Mouse (Mus musculus) thymus, postnatal 14 days (tissue): Measurements from ENCODE around the gene Hjurp.

Source experiments
- DNase-seq: peaks from one replicate; pipeline ENCODE4 v3.0.0; 2021

Gene Hjurp

DNA sequence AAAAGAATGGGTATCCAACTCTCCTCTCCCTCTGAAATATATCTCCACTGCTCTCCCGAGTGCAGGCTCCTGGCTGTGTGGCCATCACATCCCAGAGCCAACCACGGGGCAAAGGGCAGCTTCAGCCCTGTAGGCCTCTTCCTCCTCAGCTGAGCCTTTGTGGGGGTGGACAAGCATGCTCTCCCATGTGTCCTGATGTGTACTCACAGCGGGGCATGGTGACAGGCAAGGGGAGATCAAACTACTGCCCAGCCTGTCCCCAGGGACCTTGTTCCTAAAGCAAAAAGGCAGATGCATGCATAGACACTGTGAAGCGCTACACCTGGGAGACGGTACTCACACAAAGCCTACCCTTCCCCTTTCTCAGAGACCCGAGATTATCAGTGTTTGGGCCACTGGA is 17.3 kb downstream of the Hjurp start:
- no peak for DNase-seq

DNA sequence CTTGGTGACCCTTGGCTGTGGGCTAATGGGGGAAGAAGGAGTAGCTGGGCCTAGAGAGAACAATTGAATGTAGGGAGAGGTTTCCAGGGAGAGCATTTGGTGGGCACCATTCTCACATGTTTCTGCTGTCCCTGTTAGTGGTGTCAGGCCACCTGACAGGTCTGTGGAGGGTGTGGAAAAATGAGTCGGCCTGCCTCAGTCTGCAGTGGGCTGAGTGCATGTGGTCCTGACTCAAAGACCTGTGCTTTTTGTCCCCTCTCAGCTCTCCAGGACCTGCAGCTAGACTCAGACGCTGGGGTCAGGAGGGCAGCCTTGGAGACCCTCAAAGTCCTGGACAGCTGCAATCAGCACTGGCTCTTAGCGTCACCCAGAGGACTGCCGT is 17.8 kb downstream of the Hjurp start:
- DNase-seq, result no peak

DNA sequence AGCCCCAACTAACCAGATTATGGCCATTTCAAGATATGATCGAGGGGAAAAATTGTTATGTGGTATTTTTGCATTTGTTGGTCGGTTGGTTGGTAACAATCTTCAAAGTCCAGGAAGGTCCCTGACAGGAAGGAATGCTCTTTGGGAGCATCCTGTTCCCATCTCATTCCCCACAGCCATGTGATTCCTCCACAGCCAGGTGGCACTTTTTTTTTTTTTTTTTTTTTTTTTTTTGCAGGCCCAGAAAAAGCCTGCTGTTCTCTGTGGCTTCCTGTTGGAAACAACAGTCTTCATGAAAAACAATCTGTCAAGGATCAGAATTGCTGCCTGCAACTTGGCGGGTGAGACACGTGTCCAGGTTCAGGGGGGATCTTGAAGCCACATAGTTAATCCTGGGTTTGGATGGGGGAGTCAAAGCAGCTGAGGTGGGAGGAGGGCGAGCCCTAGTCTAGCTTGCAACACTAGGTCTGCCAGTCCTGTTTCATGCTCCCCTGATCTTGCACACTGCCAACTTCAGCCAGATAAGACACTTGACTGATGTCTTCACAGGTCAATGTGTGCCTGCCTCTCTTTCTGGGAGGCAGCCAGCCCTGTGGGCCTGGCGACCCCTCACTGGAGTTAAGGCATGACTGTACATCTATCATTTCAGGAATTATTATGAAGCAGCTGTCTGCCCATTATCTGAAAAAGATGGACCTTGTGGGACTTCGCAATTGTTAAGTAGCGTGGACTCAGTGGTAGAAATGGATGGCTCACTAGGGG is 18.4 kb downstream of the Hjurp start:
- DNase-seq, result no peak

DNA sequence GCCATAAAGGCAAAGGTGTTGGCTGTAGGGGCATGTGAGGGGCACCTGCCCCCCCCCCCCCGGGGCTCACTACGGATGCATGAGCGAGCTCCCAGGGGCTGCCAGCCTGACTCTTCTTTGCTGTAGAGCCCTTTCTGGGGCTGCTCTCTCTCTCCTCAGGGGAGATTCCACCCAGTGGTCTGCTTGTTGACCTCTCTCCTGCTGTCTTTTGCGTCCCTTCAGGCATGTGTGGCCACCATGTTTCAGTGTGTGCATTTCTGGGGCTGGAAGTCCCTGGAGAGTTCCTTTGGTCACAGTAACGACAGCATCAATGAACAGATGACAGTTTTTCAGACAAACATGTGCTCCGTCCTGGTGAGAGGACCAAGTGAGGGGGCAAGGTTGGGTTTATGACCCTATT is 19.1 kb downstream of the Hjurp start:
- no peak for DNase-seq

DNA sequence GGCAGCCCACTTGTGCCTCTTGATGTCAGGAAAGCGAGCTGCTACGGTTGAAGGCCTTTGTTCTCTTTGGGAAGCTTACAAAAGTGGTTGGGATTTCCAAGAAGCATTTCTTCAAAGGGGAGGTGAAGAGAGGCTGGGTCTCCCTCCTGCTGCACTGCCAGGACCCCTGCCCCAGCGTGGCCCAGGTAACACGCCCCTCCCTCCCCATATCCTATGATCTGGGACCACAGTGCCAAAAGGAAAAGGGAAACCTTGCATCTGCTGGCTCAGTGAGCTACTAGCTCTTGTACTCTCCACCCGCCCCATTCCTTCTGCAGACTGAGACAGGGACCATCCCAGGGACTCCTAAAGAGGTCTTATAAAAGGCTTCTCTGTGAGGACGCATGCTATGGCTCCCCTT is 19.8 kb downstream of the Hjurp start:
- no peak for DNase-seq

DNA sequence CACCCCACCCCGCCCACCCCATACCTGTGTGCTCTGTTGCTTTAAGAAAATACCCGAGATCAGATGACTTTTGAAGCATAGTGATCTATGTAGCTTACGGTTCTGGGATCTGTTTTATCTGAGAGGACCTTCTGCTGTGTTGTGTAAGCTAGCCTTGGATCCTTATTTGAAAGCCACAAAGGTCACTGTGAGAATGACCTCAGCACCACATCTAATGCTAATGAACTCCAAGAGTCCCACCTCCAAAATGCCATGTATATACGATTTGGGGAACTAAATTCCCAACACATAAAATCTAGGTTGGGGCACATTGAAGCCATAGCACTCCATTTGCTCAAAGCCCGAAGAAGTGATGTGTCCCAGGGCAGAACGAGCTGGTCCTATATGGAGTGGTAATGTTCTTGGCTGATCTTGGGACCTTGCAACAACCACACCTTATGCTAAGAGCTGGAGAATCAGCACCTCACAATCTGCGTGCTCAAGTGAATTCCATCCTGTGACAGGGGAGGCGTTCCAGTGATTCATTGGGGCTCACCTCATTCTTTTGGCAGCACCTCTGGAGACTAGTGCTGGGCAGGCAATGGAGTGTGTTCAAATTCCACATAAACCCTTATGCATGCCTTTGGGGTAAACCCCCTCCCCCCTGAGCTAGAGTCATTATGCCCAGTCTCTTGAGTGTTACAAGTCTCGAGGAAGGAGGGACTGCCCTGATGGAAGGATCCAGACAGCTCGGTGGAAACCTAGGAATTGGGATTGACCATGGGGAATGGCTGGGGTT is 20.4 kb downstream of the Hjurp start:
- no peak for DNase-seq

DNA sequence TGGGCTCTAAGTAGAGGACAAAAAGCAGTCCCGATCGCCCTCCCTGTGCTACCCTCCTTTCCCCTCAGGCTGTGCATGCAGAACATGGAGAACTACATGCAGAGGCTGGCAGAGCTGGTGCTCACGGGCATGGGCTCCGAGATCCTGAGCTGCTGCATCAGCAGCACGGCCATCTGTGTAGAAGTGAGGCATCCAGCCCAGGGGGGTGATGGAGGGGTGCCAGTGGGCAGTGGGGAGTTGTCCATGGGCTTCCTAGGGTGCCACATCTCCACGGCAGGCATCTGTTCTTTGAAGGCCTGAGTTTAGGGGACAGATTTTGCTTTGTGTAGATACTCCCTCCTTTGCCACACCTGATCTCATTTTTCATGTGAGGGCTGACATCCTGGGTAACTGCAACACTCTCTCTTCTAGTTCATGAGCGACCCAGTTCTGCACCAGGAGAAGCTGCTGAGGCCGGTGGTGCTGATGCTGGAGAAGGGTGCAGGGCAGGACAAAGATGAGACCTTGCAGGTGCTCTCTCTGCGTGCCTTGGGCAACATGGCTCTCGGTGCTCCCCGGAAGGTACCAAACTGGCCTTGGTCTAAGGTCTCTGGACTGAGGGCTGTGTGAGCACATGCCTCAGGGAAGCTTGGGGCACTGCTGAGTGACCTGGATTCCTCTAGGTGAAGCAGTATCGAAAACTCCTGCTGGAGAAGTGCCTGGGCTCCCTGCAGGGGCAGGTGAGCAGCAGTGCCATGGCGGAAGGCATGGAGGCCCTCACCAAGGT is 21.3 kb downstream of the Hjurp start:
- DNase-seq, result no peak

DNA sequence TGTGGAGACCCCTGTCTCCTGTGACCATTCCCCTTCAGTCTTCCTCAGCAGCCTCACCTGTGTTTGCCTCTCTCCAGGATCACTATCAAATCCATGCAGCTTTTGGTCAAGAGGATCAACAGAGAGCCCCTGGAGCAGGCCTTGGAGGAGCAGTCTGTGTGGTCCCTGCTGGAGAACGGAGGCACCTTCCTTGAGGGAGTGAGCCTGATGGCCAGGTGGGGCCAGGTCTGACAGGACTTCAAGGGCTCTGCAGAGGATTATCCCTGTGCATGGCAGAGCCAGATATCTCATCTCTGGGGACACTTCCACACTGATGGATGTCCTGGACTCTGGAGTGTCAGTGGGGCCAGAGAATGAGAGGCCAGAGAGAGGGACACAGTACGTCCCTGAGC is 22.0 kb downstream of the Hjurp start:
- DNase-seq, result no peak

DNA sequence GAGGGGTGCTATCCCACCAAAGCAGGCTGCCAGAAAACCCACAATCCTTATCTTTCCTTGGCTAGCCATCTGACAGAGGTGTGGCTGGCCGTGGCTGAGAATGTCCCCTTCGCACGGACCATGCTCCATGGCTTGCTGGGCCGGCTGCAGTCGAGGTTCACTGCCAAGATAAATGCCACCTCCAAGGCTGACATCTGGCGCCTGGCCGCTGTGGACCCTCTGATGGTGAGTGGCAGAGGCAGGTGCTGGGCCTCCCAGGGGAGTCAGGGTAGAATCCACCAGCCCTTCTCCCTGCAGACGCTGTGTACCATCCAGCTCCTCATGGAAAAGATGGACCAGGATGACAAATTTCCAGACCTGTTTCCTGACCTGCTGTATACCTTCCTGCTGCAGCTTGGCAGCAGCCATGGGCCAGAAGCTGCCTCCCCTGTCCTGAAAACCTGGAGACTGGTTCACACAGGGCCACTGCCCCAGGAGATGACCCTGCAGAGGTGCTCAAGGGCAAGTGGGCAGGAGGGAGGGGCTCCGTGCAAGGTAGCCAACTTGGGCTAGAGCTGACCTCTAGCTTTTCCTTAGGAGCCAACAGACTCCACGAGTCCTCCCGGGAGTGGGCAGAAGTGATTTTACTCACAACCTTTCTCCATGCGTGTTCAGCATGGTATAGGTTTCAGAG is 22.5 kb downstream of the Hjurp start:
- DNase-seq, result no peak

DNA sequence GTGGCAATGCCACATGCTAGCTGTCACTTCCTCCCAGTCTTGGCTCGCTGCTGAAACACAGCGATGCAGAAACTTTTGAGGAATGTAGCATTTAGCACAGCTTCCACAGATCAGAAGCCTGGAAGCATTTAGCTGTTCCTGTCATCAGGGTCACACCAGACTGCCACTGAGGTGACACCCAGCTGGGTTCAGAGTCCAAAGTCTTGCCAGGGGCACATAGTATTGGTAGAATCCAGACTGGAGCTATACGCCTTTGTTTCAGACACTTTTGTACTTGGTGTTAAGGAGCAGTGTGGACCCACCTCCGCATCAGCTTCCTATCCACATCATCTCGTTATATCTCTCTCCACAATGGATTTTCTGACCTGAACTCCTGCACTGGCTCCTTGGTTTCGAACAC is 23.9 kb downstream of the Hjurp start:
- DNase-seq, result no peak

DNA sequence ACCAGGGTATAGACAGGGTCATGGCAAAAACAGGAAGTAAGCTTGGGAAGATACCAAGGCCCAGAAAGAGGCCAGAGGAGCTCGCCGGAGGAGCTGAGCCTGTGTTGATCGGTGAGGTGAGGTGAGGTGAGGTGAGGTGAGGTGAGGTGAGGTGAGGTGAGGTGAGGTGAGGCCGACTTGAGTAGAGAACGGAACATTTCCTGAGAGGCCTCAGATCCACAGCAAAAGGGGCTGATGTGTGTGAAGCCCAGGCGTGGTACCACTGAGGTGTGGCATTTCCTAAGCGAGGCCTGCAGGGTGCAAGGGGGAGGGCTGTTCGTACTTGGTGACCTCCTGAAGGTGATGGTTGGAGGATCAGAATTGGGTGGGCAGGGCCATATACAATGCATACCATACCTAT is 24.3 kb downstream of the Hjurp start:
- DNase-seq, result no peak

DNA sequence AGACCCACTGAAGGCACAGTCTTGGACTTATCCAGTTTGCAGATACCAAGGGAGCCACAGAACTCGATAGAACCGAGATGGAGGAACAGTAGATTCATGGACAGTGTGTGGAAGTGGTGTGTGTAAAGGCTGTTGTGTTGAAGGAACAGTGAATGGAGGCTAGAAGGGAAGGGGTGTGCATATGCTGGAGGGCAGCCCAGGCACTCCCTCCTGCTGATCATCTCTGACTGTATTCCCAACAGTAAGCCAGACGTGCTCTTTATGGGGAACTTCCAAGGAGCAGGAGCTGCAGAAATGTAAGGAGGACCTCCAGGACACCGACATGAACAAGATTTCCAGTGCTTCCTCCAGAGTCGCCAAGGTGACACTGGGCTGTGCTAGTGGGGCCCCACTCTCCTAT is 27.4 kb downstream of the Hjurp start:
- no peak for DNase-seq

DNA sequence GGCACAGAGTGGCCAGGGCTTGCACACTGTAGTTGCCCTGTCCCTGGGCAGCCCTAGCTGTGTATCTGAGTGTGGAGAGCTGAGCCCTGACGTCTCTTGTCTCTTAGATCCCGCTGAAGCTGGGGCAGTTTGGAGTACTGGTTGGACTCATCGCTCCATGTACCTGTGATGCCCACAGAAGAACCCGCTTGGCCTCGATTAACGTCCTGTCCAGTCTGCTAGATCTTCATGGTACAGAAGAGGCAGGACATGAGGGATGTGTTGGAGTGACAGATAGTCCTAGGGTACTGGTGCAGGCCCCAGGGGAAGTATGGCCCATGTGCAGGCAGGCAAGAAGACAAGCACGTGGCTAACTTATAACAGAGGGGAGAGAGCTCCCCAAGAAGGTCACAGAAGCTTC is 27.8 kb downstream of the Hjurp start:
- DNase-seq, result no peak

DNA sequence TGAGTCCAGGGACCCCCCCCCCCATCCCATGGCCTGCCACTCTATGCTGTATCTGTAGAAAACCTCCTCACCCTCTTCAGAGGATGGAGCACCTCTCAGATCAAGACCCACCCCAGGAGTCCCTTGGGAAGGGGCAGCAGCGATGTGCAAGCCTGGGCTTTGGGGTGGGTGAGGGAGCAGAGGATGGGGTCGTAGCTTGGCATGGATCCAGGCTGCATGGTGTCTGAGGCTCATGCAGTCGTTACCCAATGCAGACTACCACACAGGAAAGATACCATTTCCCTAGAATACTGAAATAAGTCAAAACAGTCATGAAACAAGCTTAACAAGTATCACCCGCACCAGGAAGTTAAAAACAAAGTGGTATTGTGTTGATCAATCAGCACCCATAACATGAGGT is 28.8 kb downstream of the Hjurp start:
- DNase-seq, result no peak

DNA sequence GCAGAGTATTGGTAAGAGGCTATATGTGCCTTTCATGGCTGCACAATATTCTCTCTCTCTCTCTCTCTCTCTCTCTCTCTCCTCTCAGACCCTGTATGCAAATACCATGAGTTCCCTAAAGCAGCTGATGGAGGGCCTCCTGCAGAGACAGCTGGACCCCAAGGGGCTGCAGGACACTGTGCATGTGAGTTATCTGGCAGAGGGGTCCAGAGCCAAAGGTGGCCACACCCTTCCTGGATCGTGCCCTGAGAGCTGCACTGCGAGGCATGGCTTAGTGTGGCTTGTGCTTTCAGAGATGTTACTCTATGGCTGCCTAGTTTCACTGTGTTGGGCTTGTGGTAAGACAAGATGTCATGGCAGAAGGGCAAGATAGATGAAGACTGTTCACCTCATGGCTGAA is 29.8 kb downstream of the Hjurp start:
- DNase-seq, result no peak

DNA sequence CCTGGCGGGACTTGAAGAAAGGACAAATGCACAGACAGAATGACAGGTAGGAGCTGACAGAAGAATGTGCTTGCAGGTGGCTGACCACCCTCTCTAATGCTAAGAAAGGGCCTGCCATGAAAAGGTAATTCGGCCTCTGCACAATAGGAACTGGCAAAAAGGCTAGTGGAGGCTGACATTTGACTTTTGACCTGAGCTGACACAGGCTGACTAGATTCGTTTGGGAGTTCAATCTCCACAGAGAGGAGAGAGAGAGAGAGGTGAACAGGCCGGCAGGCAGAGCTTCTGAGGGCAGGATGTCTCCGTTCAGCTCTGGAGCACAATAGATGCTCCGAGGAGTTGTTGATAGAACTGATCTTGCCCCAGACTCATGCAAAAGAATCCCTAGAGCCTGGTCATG is 31.0 kb downstream of the Hjurp start:
- DNase-seq, result no peak

DNA sequence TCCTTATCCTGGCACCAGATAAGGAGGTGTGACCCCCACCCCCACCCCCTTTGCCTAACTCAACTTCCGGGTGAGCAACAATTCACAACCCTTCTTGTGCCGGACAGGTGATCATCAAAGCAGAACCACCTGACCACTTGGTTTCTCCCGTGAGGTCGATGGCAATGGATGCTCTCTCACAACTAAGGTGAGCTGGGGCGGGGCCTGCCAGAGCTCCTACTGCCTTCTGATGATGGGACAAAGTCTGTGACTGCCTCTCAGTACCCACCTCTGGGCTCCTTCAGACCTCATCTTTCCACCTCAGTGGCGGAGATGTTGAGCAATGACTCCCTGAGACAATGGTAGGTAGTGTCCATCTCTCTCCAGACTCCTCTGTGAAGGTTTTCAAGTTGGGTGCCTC is 31.6 kb downstream of the Hjurp start:
- no peak for DNase-seq

DNA sequence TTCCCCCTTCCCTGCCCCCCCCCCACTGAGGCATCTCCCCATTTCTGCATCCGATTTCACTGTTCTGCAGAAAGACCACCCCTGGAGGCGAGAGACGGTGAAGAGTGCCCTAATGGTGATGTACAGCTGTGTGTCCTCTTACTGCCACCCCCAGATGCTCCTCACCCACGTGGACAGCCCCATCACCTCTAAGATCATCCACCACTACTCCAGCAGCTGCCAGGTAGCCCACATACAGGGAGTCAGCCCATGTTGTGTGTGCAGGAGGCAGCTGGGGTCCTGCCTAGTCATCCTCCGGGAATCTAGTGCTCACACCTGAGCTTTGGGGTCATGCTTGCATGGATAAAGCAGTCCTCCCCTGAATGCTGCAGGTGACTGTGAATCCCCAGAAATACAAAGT is 33.6 kb downstream of the Hjurp start:
- DNase-seq, result no peak

DNA sequence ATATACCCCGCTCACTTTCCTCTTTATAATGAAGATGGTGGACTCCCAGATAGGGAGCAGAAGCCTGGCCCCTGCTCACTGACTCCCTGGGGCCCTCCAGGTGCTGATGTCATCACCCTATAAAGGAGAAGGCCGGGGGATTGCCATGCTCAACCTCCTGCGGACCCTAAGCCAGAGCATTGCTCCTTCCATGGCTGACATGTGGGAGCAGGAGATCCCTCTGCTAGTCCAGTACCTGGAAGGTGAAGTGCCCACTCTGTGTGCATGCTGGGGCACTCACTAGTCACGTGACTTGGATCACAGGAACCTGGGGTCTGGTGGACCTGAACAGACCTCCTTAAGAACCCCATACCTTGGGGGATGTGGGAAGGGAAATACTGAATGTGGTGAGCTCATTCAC is 36.9 kb downstream of the Hjurp start:
- no peak for DNase-seq

DNA sequence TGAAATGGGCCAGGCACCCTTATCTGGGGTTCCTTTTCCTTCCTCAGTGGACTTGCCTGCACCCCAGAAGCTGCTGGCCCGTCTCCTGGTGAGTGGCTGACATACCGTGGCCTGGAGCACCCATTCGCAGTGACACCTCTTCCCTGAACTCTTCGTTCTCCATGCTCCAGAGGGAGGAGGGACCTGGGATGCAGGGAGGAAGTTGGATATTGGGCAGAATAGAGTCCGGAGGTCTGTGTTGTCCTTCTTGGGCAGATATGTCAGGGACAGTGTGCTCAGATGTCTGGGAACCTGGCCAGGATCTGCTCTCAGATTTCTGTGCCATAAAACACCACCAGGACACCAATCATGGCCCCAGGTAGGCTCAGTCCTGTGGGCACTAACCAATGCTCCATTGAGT is 37.4 kb downstream of the Hjurp start:
- DNase-seq, result no peak

DNA sequence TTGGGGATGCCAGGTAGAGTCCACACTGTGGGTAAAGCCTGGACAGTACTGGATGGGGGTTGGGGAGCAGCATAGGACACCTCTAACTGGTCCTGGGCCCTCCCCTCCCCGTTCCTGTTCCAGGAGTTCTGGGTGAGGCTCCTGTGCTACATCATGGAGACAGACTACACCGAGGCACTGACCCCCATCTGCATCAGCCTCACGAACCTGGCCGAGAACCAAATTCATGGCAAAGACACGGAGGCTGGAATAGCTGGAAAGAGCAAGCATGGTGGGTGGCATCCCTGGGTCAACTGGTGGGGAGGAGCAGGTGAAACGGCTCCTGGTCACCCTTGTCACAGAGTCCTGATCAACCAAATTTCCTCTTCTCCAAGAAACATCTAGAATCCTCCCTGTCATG is 38.7 kb downstream of the Hjurp start:
- no peak for DNase-seq

DNA sequence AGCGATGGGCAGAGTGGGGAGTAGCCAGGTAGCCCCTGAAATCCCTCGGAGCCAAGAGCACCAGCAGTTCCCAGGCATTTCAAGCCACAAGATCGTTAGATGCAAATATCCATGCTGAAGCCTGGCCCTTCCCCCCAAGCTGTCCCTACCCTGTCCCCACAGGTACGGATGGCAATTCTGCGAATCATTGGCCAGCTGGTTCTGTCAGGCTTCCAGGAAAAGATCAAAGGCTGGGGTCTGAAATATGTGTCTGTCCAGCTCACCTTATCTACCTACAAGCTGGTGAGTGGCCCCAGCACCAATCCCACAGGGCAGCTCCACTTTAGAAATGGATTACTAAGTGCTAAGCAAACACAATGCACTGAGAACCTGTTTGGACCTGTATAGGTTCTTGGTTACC is 40.1 kb downstream of the Hjurp start:
- DNase-seq, result no peak

DNA sequence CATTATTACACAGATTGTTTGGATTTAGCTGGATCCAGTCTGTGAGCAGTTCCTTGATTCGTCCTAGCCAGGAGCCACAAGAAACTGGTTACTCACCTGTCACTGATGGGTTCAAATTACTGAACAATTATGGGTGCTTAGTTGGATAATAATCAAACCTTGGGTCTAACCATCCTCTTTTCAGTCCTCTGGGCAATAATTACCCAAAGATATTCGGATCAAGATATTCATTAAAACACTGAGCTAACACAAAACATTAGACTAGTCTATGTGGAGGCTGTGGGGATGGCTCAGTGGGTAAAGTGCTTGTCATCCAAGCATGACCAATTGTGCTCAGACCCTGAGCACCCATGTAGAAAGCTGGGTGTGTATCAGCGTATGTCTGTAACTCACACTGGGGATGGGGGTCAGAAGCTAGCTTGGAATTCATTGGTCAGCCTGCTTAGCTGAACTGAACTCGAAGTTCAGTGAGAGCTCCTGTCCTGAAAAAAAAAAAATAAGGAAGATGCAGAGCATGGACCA is 41.5 kb downstream of the Hjurp start:
- no peak for DNase-seq
